Mouse (Mus musculus) testis, adult 2 months (tissue): ENCODE measurements at regions not wholly inside any gene's neighbourhood (a gene's known extent, or its start where the extent isn't known, plus 50 kb on each side); places are given as distances from the start of the nearest gene placed in this dataset.

Experiments
- CTCF ChIP-seq: fragments of 200-500 bp; IDR thresholded peaks from 2 replicates; pipeline ENCODE4 v1.5.1; 2012; ENCODE audit warnings: low read depth, mild to moderate bottlenecking, inconsistent platforms, low read length, moderate library complexity; ENCODE audit not compliant: control insufficient read depth, insufficient read depth, insufficient replicate concordance
- POLR2A ChIP-seq: fragments of 200-500 bp; IDR thresholded peaks from 2 replicates; pipeline ENCODE4 v1.6.1; 2012; ENCODE audit warnings: low read depth, mild to moderate bottlenecking, inconsistent platforms, low read length, moderate library complexity; ENCODE audit not compliant: control insufficient read depth

DNA sequence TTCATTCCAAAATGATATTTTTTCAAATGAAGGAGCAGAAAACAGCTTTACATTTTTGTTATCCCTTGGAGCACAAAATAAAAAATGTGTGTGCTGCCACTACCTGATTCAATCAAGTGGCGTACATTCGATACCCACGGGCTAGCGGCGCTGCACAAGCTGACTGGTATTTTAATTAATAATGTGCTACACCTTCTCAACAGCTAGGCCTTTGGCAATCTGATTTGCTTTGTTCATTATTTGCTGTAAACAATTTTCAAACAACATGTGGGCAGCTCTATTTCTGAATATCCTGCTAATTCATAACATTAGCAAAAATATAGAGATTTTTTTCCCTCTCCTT is 147.7 kb upstream of the Galnt5 start:
- no peak for TF ChIP-seq CTCF
- no peak for TF ChIP-seq POLR2A
